Mouse (Mus musculus) thymus, postnatal 36 days (tissue): Measurements from ENCODE around the gene Cpm.

Experiments
- DNase-seq, 2 experiments: peaks; one replicate each; pipeline ENCODE4 v3.0.0; 2022; ENCODE audit warnings: mixed read lengths in 2 of 2

Gene Cpm

DNA sequence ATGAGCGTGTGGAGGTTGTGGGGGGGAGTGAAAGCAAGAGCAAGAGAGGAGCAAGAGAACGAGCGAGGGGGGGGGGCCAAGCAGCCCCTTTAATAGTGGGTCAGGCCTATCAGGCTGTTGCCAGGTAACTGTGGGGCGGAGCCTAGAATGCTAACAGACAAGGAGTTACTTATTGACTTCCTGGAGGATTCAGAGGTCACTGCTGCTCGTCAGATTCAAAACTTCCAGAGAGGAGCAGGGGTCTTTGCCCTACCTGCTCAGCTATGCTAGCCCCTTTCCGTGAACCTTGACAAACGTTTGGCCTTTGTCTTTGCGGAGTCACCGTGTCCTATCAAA lies 34.5 kb downstream of the Cpm start:
- no peak for DNase-seq

GRCm38 (mm10) chr10:117664208-117664925 lies 35.1 kb downstream of the Cpm start:
- no peak for DNase-seq

DNA sequence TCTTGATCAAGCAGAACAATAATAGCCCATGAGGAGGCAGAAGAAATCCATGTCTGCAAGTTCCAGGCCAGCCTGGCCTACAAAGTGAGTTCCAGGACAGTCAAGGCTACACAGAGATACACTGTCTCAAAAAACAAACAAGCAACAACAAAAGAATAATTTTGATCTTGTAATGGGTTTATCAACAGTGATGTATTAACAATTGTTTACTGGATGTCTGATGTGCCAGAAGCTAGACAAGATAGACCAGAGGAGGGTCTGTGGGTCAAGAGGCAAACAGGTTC lies 35.6 kb downstream of the Cpm start:
- no peak for DNase-seq

GRCm38 (mm10) chr10:117665376-117666275 lies 36.3 kb downstream of the Cpm start:
- no peak for DNase-seq

DNA sequence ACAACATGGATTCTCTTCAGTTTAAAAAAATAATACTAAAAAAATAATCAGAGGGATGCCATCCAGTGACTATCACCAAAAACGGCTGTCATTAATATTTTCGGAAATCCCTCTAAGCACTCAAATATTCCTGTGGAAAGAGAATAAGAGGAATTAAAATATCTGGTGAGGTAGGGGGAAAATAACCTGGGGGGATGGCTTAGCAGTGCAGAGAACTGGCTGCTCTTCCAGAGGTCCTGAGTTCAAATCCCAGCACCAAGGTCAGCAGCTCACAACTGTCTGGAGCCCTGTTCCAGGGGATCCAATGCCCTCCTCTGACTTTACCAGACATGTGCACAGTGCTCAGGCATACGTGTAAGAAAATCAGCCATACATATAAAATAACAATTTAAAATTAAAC lies 37.1 kb downstream of the Cpm start:
- no peak for DNase-seq

- DNase-seq, result no peak
Observed at GRCm38 (mm10) chr10:117666947-117667630, 37.8 kb downstream of the Cpm start.

DNA sequence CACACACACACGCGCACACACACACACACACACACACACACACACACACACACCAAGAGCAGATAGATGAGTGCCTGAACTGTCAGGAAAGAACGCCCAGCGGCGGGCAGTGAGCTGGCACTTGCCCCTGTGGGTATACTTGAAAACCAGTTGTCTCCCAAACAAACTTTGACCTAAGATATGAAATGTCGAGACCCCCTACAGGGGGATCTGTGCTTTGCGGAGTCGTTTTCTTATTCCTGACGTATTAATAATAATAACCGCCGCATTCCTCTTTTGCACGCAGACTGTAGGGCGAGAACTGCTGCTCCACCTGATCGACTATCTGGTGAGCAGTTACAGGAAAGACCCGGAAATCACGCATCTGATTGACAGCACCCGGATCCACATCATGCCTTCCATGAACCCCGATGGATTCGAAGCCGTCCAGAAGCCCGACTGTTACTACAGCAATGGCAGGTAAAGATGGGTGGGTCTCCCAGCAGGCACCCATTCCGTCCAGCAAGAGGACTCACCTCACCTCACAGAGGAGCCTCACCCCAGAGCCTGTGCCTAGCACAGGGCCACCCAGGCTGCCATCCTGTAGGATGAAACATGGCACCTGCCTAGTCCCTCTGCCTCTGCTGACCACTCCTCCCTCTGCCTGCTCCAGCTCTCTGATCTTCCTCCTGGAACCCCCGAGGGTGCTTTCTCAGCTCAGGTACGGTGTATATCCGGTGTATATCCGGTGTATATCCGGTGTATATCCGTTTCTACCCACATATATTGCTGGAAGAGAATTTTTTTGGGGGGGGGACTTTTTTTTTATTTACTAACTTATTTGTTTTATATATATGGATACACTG lies 38.6 kb downstream of the Cpm start:
- DNase-seq, result no peak

DNA sequence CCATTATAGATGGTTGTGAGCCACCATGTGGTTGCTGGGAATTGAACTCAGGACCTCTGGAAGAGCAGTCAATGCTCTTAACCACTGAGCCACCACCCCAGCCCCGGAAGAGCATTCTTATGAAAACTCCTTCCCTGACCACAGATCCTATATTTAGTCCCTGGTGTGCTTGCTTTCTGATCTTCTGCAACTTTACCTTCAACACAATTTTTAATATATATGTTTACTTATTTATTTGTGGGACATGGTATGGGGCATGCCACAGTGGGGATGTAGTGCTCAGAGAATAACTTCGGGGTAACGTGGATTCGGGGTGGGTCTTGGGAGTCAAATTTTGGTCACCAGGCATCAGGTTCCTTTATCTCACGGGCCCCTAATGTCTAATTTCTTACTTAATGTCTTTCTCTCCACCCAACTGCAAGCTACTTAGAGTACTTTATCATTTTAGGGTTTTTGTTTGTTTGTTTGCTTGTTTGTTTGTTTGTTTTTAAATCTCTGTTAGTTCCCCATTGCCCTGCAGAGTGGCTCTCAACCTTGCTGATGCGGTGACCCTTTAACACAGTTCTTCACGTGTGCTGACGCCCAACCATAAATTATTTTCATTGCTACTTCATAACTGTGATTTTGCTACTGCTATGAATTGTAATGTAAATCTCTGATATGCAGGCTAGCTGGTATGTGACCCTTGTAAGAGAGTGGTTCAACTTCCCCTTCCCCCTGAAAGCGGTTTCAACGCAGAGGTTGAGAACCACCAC lies 39.4 kb downstream of the Cpm start:
- DNase-seq, result no peak

GRCm38 (mm10) chr10:117669449-117670090 lies 40.3 kb downstream of the Cpm start:
- no peak for DNase-seq

- no peak for DNase-seq
Observed at GRCm38 (mm10) chr10:117670092-117670491, 40.8 kb downstream of the Cpm start.

GRCm38 (mm10) chr10:117670791-117671190 lies 41.5 kb downstream of the Cpm start:
- no peak for DNase-seq

DNA sequence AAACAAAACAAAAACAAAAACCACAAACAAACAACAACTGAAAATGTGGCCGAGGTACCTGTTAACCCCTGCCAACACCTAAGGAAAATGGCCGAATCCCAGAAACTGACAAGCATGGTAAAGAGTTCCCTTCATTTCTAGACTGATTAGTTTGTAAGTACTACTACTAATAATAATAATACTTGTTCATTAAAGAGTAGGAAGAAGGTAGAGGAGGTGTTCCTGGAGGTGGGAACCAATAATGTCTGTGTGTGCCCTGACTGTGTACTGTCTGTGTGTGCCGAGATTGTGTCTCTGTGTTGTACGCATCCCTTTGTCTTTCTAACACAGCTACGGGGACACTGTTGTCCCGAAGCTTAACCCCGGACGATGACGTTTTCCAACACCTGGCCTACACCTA lies 42.0 kb downstream of the Cpm start:
- DNase-seq, result no peak

DNA sequence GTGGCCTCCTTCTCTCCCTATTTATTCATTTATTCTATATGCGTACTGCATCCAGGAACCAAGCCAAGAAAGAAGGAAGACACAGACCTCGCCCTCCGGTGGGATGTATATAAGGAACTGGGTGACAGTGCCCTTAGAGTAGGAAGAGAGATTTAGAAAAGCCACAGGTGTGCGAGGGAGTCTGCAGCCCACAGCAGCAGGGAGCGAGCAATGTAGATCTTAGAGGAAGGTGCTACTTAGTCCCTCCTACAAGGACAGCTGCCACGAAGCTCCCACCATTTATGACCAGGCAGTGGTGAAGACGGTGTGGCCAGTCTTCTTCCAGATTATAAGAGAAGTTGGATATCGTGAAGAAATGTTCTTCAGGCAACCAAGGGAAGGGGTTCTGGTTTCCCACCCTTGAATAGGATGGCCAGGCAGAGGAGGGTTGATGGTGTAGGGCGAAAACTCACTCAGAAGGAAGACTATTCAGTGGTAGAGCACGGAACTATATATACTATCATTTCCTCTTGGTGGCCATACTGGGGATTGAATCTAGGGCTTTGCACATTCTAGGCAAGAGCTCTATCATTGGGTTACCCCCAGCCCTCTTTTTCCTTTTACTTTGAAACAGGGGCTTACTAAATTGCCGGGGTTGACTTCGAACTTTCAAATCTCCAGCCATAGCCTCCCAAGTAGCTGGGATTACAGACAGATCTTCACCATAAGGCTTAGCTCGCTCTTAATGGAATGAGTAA lies 42.8 kb downstream of the Cpm start:
- DNase-seq, result no peak

DNA sequence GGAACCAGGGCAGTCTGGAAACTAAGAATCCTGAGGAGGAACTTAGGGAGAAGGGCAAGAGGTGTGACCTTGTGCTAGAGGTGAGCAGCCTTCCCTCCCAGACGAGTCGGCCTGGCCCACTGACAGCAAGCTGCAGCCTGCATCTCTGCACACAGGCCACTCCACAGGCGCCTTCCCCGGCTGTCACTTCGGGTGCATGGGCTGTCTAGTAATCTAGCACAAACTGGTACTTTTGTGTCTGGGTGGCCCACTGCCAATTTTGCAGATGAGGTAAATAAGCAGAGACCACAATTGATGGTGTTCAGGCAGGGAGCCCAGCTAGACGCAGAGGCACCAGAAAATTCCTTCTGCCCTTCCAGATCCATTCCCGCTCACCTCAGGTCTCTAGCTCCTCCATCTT lies 43.4 kb downstream of the Cpm start:
- DNase-seq, result no peak

DNA sequence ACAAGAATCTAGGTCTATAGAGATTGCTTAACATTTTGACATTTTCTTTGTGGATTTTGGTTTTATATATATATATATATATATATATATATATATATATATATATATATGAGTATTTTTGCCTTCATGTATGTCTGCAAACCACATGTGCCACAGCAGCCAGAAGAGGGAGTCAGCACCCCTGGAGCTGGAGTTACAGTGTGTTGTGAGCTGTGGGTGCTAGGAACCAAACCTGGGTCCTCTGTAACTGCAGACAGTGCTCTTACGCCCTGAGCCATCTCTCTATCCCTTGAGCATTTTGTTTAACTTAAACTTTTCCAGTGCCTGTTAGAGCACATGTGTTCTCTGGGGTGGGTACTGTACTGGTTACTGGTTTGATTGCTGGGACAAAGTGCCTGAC lies 44.6 kb downstream of the Cpm start:
- DNase-seq, result no peak

DNA sequence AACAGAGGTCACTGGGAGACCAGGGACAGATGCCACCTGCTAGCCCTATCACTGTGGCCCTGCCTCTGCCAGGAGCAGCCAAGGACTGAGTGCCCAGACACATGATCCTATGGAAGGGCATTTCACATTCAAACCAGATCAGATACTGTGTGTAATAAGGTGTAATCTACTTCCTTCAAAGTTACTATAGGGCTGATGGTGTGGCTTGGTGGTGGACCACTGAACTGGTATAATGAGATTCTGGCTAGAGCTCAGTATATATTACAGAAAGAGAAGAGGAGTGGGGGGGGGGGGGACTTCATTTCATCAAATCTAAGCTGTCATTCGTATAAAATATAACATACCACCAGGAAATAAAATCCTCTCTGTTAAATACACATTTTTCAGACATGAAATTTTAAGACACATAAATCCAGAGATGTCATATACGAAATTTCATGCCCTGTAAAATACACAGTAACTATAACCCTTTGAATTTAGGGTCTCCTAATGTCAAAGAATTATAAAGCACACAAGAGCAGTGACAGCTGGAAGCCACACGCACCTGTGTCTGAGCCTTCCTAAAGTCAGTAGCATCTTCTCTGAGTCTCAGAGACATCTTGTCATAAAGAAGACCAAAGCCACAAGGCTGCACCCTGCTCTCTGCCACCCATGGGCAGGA lies 45.2 kb downstream of the Cpm start:
- no peak for DNase-seq

GRCm38 (mm10) chr10:117675096-117676035 lies 46.1 kb downstream of the Cpm start:
- peak; percentile 75 to 84 for DNase-seq

DNA sequence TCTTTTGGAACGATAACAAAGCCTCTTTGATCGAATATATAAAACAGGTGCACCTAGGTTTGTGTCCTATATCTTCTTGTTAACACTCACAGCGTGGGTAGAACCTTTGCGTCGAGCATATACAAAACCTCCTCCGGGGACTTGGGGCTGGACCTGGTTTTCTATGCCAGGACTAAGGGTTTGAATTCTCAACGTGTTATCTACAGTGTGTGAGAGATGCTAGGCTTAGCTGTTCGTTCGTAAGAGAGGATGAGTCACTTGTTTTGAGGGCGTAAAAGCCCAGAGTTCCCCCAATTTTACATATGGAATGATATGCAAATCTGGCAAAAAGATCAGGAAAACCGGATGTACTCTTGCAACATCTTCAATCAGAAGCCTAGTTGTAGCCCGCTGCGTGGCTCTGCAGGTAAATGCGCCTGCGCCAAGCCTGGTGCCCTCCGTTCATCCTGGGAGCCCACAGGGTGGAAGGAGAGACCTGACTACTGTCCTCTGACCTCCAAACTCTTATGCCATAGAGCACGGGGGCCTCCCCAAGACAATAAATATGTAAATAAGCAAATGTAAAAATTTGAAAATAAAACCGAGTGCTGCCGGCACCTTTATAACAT lies 46.8 kb downstream of the Cpm start:
- DNase-seq, result peak; percentile 39 to 49
